Mouse (Mus musculus): ENCODE results near the gene Clps.

DNA sequence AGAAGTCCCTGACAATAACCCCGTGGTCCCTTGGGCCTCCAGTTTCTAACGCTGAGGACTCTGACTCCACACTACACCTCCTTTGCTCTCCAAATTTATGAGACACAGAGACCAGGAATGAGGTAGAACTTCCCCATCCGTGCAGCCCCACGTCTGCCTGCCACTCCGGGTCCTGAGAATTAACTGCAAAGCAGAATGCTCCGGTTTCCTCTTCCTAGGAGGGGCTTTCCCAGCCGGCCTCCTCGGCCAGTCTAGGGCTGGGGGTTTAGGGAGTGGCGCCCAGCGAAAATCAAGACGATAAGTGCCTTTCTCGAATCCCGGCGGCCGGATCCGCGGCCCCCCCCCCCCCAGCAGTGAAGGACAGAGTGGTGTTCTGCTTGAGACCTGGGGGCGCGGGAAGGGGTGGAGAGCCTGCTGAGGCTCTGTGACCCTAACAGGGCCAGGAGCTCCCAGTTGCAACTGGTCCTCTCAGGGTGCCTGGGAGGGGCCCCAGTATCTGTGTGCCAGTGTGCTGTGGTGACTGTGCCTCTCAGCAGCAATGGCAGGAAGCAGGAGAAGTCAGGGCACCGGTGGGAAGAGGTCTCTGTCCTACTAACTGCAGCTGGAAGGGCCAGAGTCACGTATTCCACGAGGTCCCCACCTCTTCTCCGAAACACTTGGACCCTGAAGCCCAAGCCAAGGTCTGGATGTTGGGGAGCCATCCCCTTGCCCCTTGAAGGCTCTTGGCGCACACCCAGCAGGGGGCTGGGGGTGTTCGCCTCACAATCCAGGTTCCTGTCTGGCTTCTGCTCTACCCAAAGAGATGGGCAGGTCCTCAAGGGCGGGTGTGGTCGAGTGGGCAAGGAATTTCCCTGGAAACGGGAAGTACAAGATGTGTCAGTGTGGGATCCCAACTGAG, 49.9 kb downstream of the Clps start:
- TF ChIP-seq CTCF (IDR thresholded peaks at IDR 0.05; ENCODE audit: low read depth, low read length) = no peak
- TF ChIP-seq TAL1 (conservative IDR thresholded peaks at IDR 0.05; ENCODE audit: low read depth, low read length) = no peak
